Mouse (Mus musculus) kidney, adult 2 months (tissue): Measurements from ENCODE around the gene Atp2b1.

Experiments used
- CTCF ChIP-seq: fragments of 200-500 bp; conservative IDR thresholded peaks from 2 replicates; pipeline ENCODE4 v1.5.1; 2011; ENCODE audit warnings: low read depth, mild to moderate bottlenecking, control low read depth, low read length, moderate library complexity, mixed read lengths; ENCODE audit not compliant: insufficient read depth, insufficient read length
- POLR2A ChIP-seq: fragments of 200-500 bp; IDR thresholded peaks from one replicate; pipeline ENCODE4 v1.6.1; 2011; ENCODE audit warnings: low read depth, low read length, control low read depth

- TF ChIP-seq CTCF (no peak), POLR2A (no peak)
Measured at GRCm38 (mm10) chr10:99012086-99012485, 97.9 kb downstream of the Atp2b1 start.
